Mouse (Mus musculus) G1E (cell line): Measurements from ENCODE around the gene Pknox2.

Experiments used
- CTCF ChIP-seq: IDR thresholded peaks from 2 replicates; pipeline ENCODE4 v1.5.1; 2012; ENCODE audit warnings: low read depth, low read length, inconsistent platforms, mixed read lengths
- GATA1 ChIP-seq: IDR thresholded peaks from 2 replicates; pipeline ENCODE4 v1.6.1; 2012; ENCODE audit warnings: borderline replicate concordance, low read length, inconsistent platforms, mixed read lengths
- GATA2 ChIP-seq: IDR thresholded peaks from 2 replicates; pipeline ENCODE4 v1.6.1; 2012; ENCODE audit warnings: low read depth, low read length, inconsistent platforms, borderline replicate concordance
- POLR2AphosphoS5 ChIP-seq: IDR thresholded peaks from 2 replicates; pipeline ENCODE4 v1.6.1; 2012; ENCODE audit warnings: low read depth, low read length, inconsistent platforms; ENCODE audit not compliant: insufficient replicate concordance
- TAL1 ChIP-seq: conservative IDR thresholded peaks from 2 replicates; pipeline ENCODE4 v1.6.1; 2012; ENCODE audit warnings: low read depth, low read length, inconsistent platforms, mixed read lengths

- TF ChIP-seq CTCF (no peak), POLR2AphosphoS5 (no peak), TAL1 (no peak), GATA1 (no peak), GATA2 (no peak)
Measured at GRCm38 (mm10) chr9:37066732-37067472, 80.3 kb downstream of the Pknox2 start.
